Mouse (Mus musculus): Measurements from ENCODE around the gene Pax5.

DNA sequence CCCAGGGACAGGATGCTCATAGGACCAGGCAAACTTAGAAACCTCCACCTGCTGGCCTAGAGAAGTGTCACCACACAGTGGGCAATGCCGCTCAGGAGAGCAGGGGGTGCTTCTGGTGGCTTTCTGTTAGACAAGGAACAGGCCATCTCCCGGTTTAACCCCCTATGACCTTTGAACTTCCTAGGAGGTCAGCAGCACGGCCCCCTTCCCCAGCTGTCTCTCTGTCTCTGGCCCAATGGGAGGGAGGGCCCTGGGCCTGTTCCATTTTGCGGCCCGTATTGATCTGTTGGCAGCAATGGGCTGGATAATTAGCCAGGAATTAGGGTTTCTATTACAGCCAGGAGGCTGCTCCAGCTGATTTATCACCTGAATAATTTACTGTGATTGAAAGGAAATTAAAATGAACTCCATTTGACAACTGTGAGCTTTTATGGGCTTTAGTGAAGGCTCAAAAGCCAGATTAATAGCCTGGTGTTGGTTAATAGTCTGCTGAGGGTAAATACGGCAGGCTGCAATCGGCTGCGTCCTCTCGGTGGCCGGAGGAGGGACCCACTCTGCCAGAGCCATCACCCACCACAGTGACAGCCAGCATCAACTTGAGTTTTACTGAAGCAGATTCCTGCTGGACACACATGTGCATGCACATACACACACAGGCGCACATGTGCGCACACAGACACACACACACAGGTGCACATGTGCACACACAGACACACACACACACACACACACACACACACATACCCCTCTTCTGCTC, 68.3 kb downstream of the Pax5 start:
- TF ChIP-seq CTCF (IDR thresholded peaks at IDR 0.05; ENCODE audit: low read depth, low read length) (no peak), POLR2A (IDR thresholded peaks at IDR 0.05; ENCODE audit: borderline replicate concordance, low read depth, low read length) (no peak)
